Mouse (Mus musculus): Measurements from ENCODE around the gene Adam4.

GRCm38 (mm10) chr12:81413211-81413610 is 8.5 kb downstream of the Adam4 start:
- TF ChIP-seq POLR2A (IDR thresholded peaks at IDR 0.05; ENCODE audit: insufficient read depth, low read depth, low read length) = no peak
- TF ChIP-seq CTCF (IDR thresholded peaks at IDR 0.05; ENCODE audit: insufficient read depth, low read depth, low read length) = no peak

All from olfactory bulb, adult 2 months (tissue).